Mouse (Mus musculus): Measurements from ENCODE around the gene Dock2. TPM values are rescaled to one million over a fixed set of nuclear protein-coding genes. Genes with fewer than 3 reads are reported as not detected.
A peak's percentile ranks its signal among the peaks of the same experiment; 100 is the strongest.

Gene Dock2
- polyA plus RNA-seq, 1 experiment, result 0.51 TPM

- no peak for TF ChIP-seq CTCF (IDR thresholded peaks at IDR 0.05; ENCODE audit: borderline replicate concordance, extremely low read depth, insufficient read depth, insufficient read length)
- TF ChIP-seq POLR2A (IDR thresholded peaks at IDR 0.05; ENCODE audit: borderline replicate concordance, extremely low read depth, insufficient read depth, insufficient read length, poor library complexity, severe bottlenecking), result no peak
- no peak for DNase-seq (ENCODE audit: low read depth)
Observed at GRCm38 (mm10) chr11:34782516-34783430, 919 bp downstream of the Dock2 start.

- no peak for DNase-seq (ENCODE audit: low read depth)
- no peak for TF ChIP-seq POLR2A (IDR thresholded peaks at IDR 0.05; ENCODE audit: borderline replicate concordance, extremely low read depth, insufficient read depth, insufficient read length, poor library complexity, severe bottlenecking)
- no peak for TF ChIP-seq CTCF (IDR thresholded peaks at IDR 0.05; ENCODE audit: borderline replicate concordance, extremely low read depth, insufficient read depth, insufficient read length)
Observed at GRCm38 (mm10) chr11:34780786-34781185, 2.9 kb downstream of the Dock2 start.

- TF ChIP-seq POLR2A (IDR thresholded peaks at IDR 0.05; ENCODE audit: borderline replicate concordance, extremely low read depth, insufficient read depth, insufficient read length, poor library complexity, severe bottlenecking) (no peak), CTCF (IDR thresholded peaks at IDR 0.05; ENCODE audit: borderline replicate concordance, extremely low read depth, insufficient read depth, insufficient read length) (no peak)
- DNase-seq (ENCODE audit: low read depth), result no peak
Observed at GRCm38 (mm10) chr11:34779966-34780365, 3.7 kb downstream of the Dock2 start.

- TF ChIP-seq POLR2A (IDR thresholded peaks at IDR 0.05; ENCODE audit: borderline replicate concordance, extremely low read depth, insufficient read depth, insufficient read length, poor library complexity, severe bottlenecking) (no peak), CTCF (IDR thresholded peaks at IDR 0.05; ENCODE audit: borderline replicate concordance, extremely low read depth, insufficient read depth, insufficient read length) (no peak)
- no peak for DNase-seq (ENCODE audit: low read depth)
Observed at GRCm38 (mm10) chr11:34778351-34778750, 5.3 kb downstream of the Dock2 start.

- no peak for DNase-seq (ENCODE audit: low read depth)
- TF ChIP-seq POLR2A (IDR thresholded peaks at IDR 0.05; ENCODE audit: borderline replicate concordance, extremely low read depth, insufficient read depth, insufficient read length, poor library complexity, severe bottlenecking), result no peak
- TF ChIP-seq CTCF (IDR thresholded peaks at IDR 0.05; ENCODE audit: borderline replicate concordance, extremely low read depth, insufficient read depth, insufficient read length), result no peak
Observed at GRCm38 (mm10) chr11:34777529-34777928, 6.2 kb downstream of the Dock2 start.

- no peak for DNase-seq (ENCODE audit: low read depth)
- TF ChIP-seq POLR2A (IDR thresholded peaks at IDR 0.05; ENCODE audit: borderline replicate concordance, extremely low read depth, insufficient read depth, insufficient read length, poor library complexity, severe bottlenecking) (no peak), CTCF (IDR thresholded peaks at IDR 0.05; ENCODE audit: borderline replicate concordance, extremely low read depth, insufficient read depth, insufficient read length) (no peak)
Observed at GRCm38 (mm10) chr11:34776054-34776453, 7.6 kb downstream of the Dock2 start.

GRCm38 (mm10) chr11:34774636-34775035, 9.1 kb downstream of the Dock2 start:
- no peak for DNase-seq (ENCODE audit: low read depth)
- no peak for TF ChIP-seq POLR2A (IDR thresholded peaks at IDR 0.05; ENCODE audit: borderline replicate concordance, extremely low read depth, insufficient read depth, insufficient read length, poor library complexity, severe bottlenecking)
- TF ChIP-seq CTCF (IDR thresholded peaks at IDR 0.05; ENCODE audit: borderline replicate concordance, extremely low read depth, insufficient read depth, insufficient read length), result no peak

- DNase-seq (ENCODE audit: low read depth), result no peak
- TF ChIP-seq CTCF (IDR thresholded peaks at IDR 0.05; ENCODE audit: borderline replicate concordance, extremely low read depth, insufficient read depth, insufficient read length) (no peak), POLR2A (IDR thresholded peaks at IDR 0.05; ENCODE audit: borderline replicate concordance, extremely low read depth, insufficient read depth, insufficient read length, poor library complexity, severe bottlenecking) (no peak)
Observed at GRCm38 (mm10) chr11:34773304-34773895, 10.3 kb downstream of the Dock2 start.

GRCm38 (mm10) chr11:34771221-34771986, 12.3 kb downstream of the Dock2 start:
- TF ChIP-seq CTCF (IDR thresholded peaks at IDR 0.05; ENCODE audit: borderline replicate concordance, extremely low read depth, insufficient read depth, insufficient read length) (no peak), POLR2A (IDR thresholded peaks at IDR 0.05; ENCODE audit: borderline replicate concordance, extremely low read depth, insufficient read depth, insufficient read length, poor library complexity, severe bottlenecking) (no peak)

GRCm38 (mm10) chr11:34770666-34771065, 13.0 kb downstream of the Dock2 start:
- DNase-seq (ENCODE audit: low read depth), result no peak

More at GRCm38 (mm10) chr11:34771221-34771986, 12.3 kb downstream of the Dock2 start:
- peak; percentile 27 for DNase-seq (ENCODE audit: low read depth)

GRCm38 (mm10) chr11:34769946-34770345, 13.7 kb downstream of the Dock2 start:
- TF ChIP-seq CTCF (IDR thresholded peaks at IDR 0.05; ENCODE audit: borderline replicate concordance, extremely low read depth, insufficient read depth, insufficient read length) (no peak), POLR2A (IDR thresholded peaks at IDR 0.05; ENCODE audit: borderline replicate concordance, extremely low read depth, insufficient read depth, insufficient read length, poor library complexity, severe bottlenecking) (no peak)
- no peak for DNase-seq (ENCODE audit: low read depth)

More at GRCm38 (mm10) chr11:34770666-34771065, 13.0 kb downstream of the Dock2 start:
- TF ChIP-seq POLR2A (IDR thresholded peaks at IDR 0.05; ENCODE audit: borderline replicate concordance, extremely low read depth, insufficient read depth, insufficient read length, poor library complexity, severe bottlenecking) (no peak), CTCF (IDR thresholded peaks at IDR 0.05; ENCODE audit: borderline replicate concordance, extremely low read depth, insufficient read depth, insufficient read length) (no peak)
